Mouse (Mus musculus): ENCODE measurements around the gene Brix1. TPM values are rescaled to one million over a fixed set of nuclear protein-coding genes. Genes with fewer than 3 reads are reported as not detected.

Brix1 gene
- total RNA-seq (2023): 19.7 and 21.4 TPM in 2 replicates

GRCm38 (mm10) chr15:10485484-10486364, at the start of gene Brix1, which contains the start of gene Rad1:
Gene Brix1, minus strand, starts transcription at chr15:10485947.
Gene Rad1, plus strand, starts transcription at chr15:10486018.

GRCm38 (mm10) chr15:10470151-10470831, 15.5 kb downstream of the Brix1 start, which contains the start of gene Dnajc21:
Gene Dnajc21, minus strand, starts transcription at chr15:10470516.

Other genes starting within 250 kb of the Brix1 start
- not detected in 2 replicates for gene Gm21973, start 160.6 kb downstream of the Brix1 start, total RNA-seq (2023)
- gene Agxt2, start 127.4 kb downstream of the Brix1 start, total RNA-seq (2023): not detected in 2 replicates
- 12.3 and 16.3 TPM in 2 replicates for gene Dnajc21, start 15.4 kb downstream of the Brix1 start, total RNA-seq (2023)
- gene Rad1, start 71 bp upstream of the Brix1 start, total RNA-seq (2023): 4.4 and 5.3 TPM in 2 replicates
- not detected in 2 replicates for gene Ttc23l, start 72.7 kb upstream of the Brix1 start, total RNA-seq (2023)
- 0.60 and 1.3 TPM in 2 replicates for gene Rai14, start 228.7 kb upstream of the Brix1 start, total RNA-seq (2023)

Data from neutrophil, adult 65 days (primary cell).